Mouse (Mus musculus): ENCODE data around the gene Cyld.

DNA sequence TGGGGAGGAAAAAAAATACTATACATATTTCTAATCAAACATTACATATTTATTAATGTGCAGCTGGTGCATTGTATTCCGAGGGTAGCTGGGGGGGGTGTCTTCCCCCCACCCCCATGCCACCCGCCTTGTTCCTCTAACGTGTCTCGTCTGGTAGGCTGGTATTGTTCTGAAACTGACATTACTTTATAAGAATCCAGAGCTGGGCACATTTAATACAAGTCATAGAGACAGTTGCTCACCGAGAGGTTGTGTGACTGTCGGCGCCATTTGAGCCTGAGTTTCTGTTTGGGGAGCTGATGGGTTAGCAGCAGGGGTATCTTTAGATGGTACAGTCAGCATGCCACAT lies 78.4 kb downstream of the Cyld start:
- no peak for TF ChIP-seq POLR2A (IDR thresholded peaks at IDR 0.05; ENCODE audit: extremely low read depth, insufficient read depth, low read length)
- TF ChIP-seq CTCF (IDR thresholded peaks at IDR 0.05; ENCODE audit: low read depth, low read length): no peak
